Mouse (Mus musculus) spleen, postnatal 10 days (tissue): ENCODE measurements around the gene Gvin1.
"Not testable (repeated sequence)": the region's sequence is repeated elsewhere in the genome, so short reads cannot be mapped to it uniquely, and the experiment has no call there.

Source experiments
- DNase-seq, 2 experiments: peaks; one replicate each; pipeline ENCODE4 v3.0.0; 2021 to 2022; ENCODE audit warnings: low spot score in 2 of 2

The Gvin1 gene

GRCm38 (mm10) chr7:106215177-106215576, at the start of gene Gvin1:
Gene Gvin1 (minus strand): TSS chr7:106215326.
- DNase-seq = peak in 1 of 2 experiments; percentile 7

- no peak for DNase-seq
Measured at GRCm38 (mm10) chr7:106251844-106252517, 36.9 kb upstream of the Gvin1 start.

GRCm38 (mm10) chr7:106248922-106249321, 33.8 kb upstream of the Gvin1 start:
- no peak for DNase-seq

- DNase-seq = no peak
Measured at GRCm38 (mm10) chr7:106248245-106248644, 33.1 kb upstream of the Gvin1 start.

GRCm38 (mm10) chr7:106245601-106246000, 30.5 kb upstream of the Gvin1 start:
- DNase-seq = no peak

GRCm38 (mm10) chr7:106240484-106241275, 25.6 kb upstream of the Gvin1 start:
- not testable (repeated sequence) for DNase-seq

- no peak for DNase-seq
Measured at GRCm38 (mm10) chr7:106237192-106237465, 22.0 kb upstream of the Gvin1 start.

- DNase-seq = no peak
Measured at GRCm38 (mm10) chr7:106236327-106237191, 21.4 kb upstream of the Gvin1 start.

GRCm38 (mm10) chr7:106235596-106235995, 20.5 kb upstream of the Gvin1 start:
- no peak for DNase-seq

- not testable (repeated sequence) for DNase-seq
Measured at GRCm38 (mm10) chr7:106215910-106216309, 784 bp upstream of the Gvin1 start.

- not testable (repeated sequence) for DNase-seq
Measured at GRCm38 (mm10) chr7:106213770-106214169, 1.4 kb downstream of the Gvin1 start.

GRCm38 (mm10) chr7:106206630-106207029, 8.5 kb downstream of the Gvin1 start:
- DNase-seq = not testable (repeated sequence)

GRCm38 (mm10) chr7:106177065-106177464, 38.1 kb downstream of the Gvin1 start:
- DNase-seq = not testable (repeated sequence)

- not testable (repeated sequence) for DNase-seq
Measured at GRCm38 (mm10) chr7:106145013-106145754, 69.9 kb downstream of the Gvin1 start.

- not testable (repeated sequence) for DNase-seq
Measured at GRCm38 (mm10) chr7:106141128-106141895, 73.8 kb downstream of the Gvin1 start.

GRCm38 (mm10) chr7:106117090-106117948, 97.8 kb downstream of the Gvin1 start:
- not testable (repeated sequence) for DNase-seq
